Mouse (Mus musculus): ENCODE measurements at regions not wholly inside any gene's neighbourhood (a gene's known extent, or its start where the extent isn't known, plus 50 kb on each side); places are given as distances from the start of the nearest gene placed in this dataset.

- no peak for TF ChIP-seq CTCF (IDR thresholded peaks at IDR 0.05; ENCODE audit: extremely low read depth, insufficient read depth, low read length)
- no peak for TF ChIP-seq POLR2A (IDR thresholded peaks at IDR 0.05; ENCODE audit: extremely low read depth, insufficient read depth, low read length)
Observed at GRCm38 (mm10) chr10:46071810-46072549, 494.4 kb downstream of the Hace1 start.
